Mouse (Mus musculus): ENCODE data around the gene Prkcg. TPM values are rescaled to one million over a fixed set of nuclear protein-coding genes. Genes with fewer than 3 reads are reported as not detected.

The Prkcg gene
- total RNA-seq, 2 experiments from 2014 or later = 265 to 294 TPM

GRCm38 (mm10) chr7:3345301-3345700 is 56.3 kb downstream of the Prkcg start:
- DNase-seq (ENCODE audit: low spot score in 2 of 2) = no peak

GRCm38 (mm10) chr7:3347366-3348287 is 58.6 kb downstream of the Prkcg start:
- DNase-seq (ENCODE audit: low spot score in 2 of 2) = no peak
- intact Hi-C loops (cut with DNase I) = no loop called here

More at GRCm38 (mm10) chr7:3345301-3345700, 56.3 kb downstream of the Prkcg start:
- intact Hi-C loops (cut with DNase I) = no loop called here

GRCm38 (mm10) chr7:3348326-3348725 is 59.3 kb downstream of the Prkcg start:
- no peak for DNase-seq (ENCODE audit: low spot score in 2 of 2)

GRCm38 (mm10) chr7:3349775-3350174 is 60.8 kb downstream of the Prkcg start:
- no peak for DNase-seq (ENCODE audit: low spot score in 2 of 2)
- intact Hi-C loops (cut with DNase I) = no loop called here

More at GRCm38 (mm10) chr7:3348326-3348725, 59.3 kb downstream of the Prkcg start:
- intact Hi-C loops (cut with DNase I) = no loop called here

- intact Hi-C loops (cut with DNase I) = no loop called here
- DNase-seq (ENCODE audit: low spot score in 2 of 2) = no peak
These were observed 62.6 kb downstream of the Prkcg start for GRCm38 (mm10) chr7:3351536-3351935.

- DNase-seq (ENCODE audit: low spot score in 2 of 2) = no peak
- intact Hi-C loops (cut with DNase I) = no loop called here
These were observed 65.9 kb downstream of the Prkcg start for GRCm38 (mm10) chr7:3354850-3355249.

- intact Hi-C loops (cut with DNase I) = no loop called here
- DNase-seq (ENCODE audit: low spot score in 2 of 2) = no peak
These were observed 71.7 kb downstream of the Prkcg start for GRCm38 (mm10) chr7:3360678-3361077.

- intact Hi-C loops (cut with DNase I) = no loop called here
- DNase-seq (ENCODE audit: low spot score in 2 of 2) = no peak
These were observed 76.7 kb downstream of the Prkcg start for GRCm38 (mm10) chr7:3365547-3366279.

GRCm38 (mm10) chr7:3366705-3367516 is 77.9 kb downstream of the Prkcg start:
- no peak for DNase-seq (ENCODE audit: low spot score in 2 of 2)
- intact Hi-C loops (cut with DNase I) = no loop called here

- no peak for DNase-seq (ENCODE audit: low spot score in 2 of 2)
- intact Hi-C loops (cut with DNase I) = no loop called here
These were observed 78.6 kb downstream of the Prkcg start for GRCm38 (mm10) chr7:3367569-3367968.

- intact Hi-C loops (cut with DNase I) = no loop called here
These were observed 79.3 kb downstream of the Prkcg start for GRCm38 (mm10) chr7:3368311-3368710.

GRCm38 (mm10) chr7:3369189-3369588 is 80.2 kb downstream of the Prkcg start:
- DNase-seq (ENCODE audit: low spot score in 2 of 2) = no peak
- intact Hi-C loops (cut with DNase I) = no loop called here

More at GRCm38 (mm10) chr7:3368311-3368710, 79.3 kb downstream of the Prkcg start:
- DNase-seq (ENCODE audit: low spot score in 2 of 2) = no peak

GRCm38 (mm10) chr7:3370407-3370806 is 81.4 kb downstream of the Prkcg start:
- intact Hi-C loops (cut with DNase I) = no loop called here
- DNase-seq (ENCODE audit: low spot score in 2 of 2) = no peak

- intact Hi-C loops (cut with DNase I) = no loop called here
- no peak for DNase-seq (ENCODE audit: low spot score in 2 of 2)
These were observed 83.4 kb downstream of the Prkcg start for GRCm38 (mm10) chr7:3372376-3372775.

- intact Hi-C loops (cut with DNase I) = no loop called here
These were observed 84.8 kb downstream of the Prkcg start for GRCm38 (mm10) chr7:3373754-3374153.

GRCm38 (mm10) chr7:3376831-3377230 is 87.9 kb downstream of the Prkcg start:
- DNase-seq (ENCODE audit: low spot score in 2 of 2) = peak in 1 of 2 experiments; percentile 53
- intact Hi-C loops (cut with DNase I) = no loop called here

More at GRCm38 (mm10) chr7:3373754-3374153, 84.8 kb downstream of the Prkcg start:
- no peak for DNase-seq (ENCODE audit: low spot score in 2 of 2)
